Mouse (Mus musculus) urinary bladder, postnatal 36 days (tissue): ENCODE data around the gene Hmces.
A peak's percentile ranks its signal among the peaks of the same experiment; 100 is the strongest.

ENCODE experiments used
- DNase-seq, 2 experiments: peaks; one replicate each; pipeline ENCODE4 v3.0.0; 2022; ENCODE audit warnings: low spot score in 2 of 2, mixed read lengths in 1 of 2

The Hmces gene

GRCm38 (mm10) chr6:87913661-87914325 lies at the start of gene Hmces:
Hmces (plus strand) TSS chr6:87913935.
- DNase-seq: peak; percentile 55 to 70

- DNase-seq: no peak
These were observed 47.5 kb upstream of the Hmces start for GRCm38 (mm10) chr6:87866211-87866610.

- DNase-seq: no peak
These were observed 46.5 kb upstream of the Hmces start for GRCm38 (mm10) chr6:87867256-87867655.

- peak; percentile 88 to 91 for DNase-seq
These were observed 44.7 kb upstream of the Hmces start for GRCm38 (mm10) chr6:87868871-87869506.

- DNase-seq: no peak
These were observed 43.3 kb upstream of the Hmces start for GRCm38 (mm10) chr6:87870440-87870839.

- no peak for DNase-seq
These were observed 42.5 kb upstream of the Hmces start for GRCm38 (mm10) chr6:87871240-87871639.

- peak in 1 of 2 experiments; percentile 27 for DNase-seq
These were observed 40.6 kb upstream of the Hmces start for GRCm38 (mm10) chr6:87873104-87873503.

- no peak for DNase-seq
These were observed 39.8 kb upstream of the Hmces start for GRCm38 (mm10) chr6:87873963-87874362.

GRCm38 (mm10) chr6:87875083-87875482 lies 38.7 kb upstream of the Hmces start:
- peak in 1 of 2 experiments; percentile 72 for DNase-seq

GRCm38 (mm10) chr6:87875562-87875961 lies 38.2 kb upstream of the Hmces start:
- DNase-seq: no peak

- DNase-seq: peak in 1 of 2 experiments; percentile 30
These were observed 37.6 kb upstream of the Hmces start for GRCm38 (mm10) chr6:87876068-87876643.

GRCm38 (mm10) chr6:87879010-87879409 lies 34.7 kb upstream of the Hmces start:
- DNase-seq: no peak

GRCm38 (mm10) chr6:87879628-87880027 lies 34.1 kb upstream of the Hmces start:
- DNase-seq: no peak

GRCm38 (mm10) chr6:87882221-87882620 lies 31.5 kb upstream of the Hmces start:
- DNase-seq: no peak

GRCm38 (mm10) chr6:87882816-87883215 lies 30.9 kb upstream of the Hmces start:
- no peak for DNase-seq

- no peak for DNase-seq
These were observed 27.0 kb upstream of the Hmces start for GRCm38 (mm10) chr6:87886721-87887120.

- DNase-seq: peak; percentile 100
These were observed 26.0 kb upstream of the Hmces start, which contains the start of gene Copg1 for GRCm38 (mm10) chr6:87887594-87888233. Copg1 (plus strand) TSS chr6:87887814.

- DNase-seq: no peak
These were observed 19.8 kb upstream of the Hmces start for GRCm38 (mm10) chr6:87893931-87894330.

- DNase-seq: peak in 1 of 2 experiments; percentile 21
These were observed 15.7 kb upstream of the Hmces start for GRCm38 (mm10) chr6:87898028-87898427.

- no peak for DNase-seq
These were observed 7.1 kb upstream of the Hmces start for GRCm38 (mm10) chr6:87906632-87907031.

GRCm38 (mm10) chr6:87909181-87909580 lies 4.6 kb upstream of the Hmces start:
- DNase-seq: no peak

- no peak for DNase-seq
These were observed 2.2 kb upstream of the Hmces start for GRCm38 (mm10) chr6:87911559-87911958.
